Mouse (Mus musculus) neural tube, embryonic 13.5 days (tissue): ENCODE data around the gene Tmem79. TPM values are rescaled to one million over a fixed set of nuclear protein-coding genes. Genes with fewer than 3 reads are reported as not detected.
A peak's percentile ranks its signal among the peaks of the same experiment; 100 is the strongest.
"Not testable (repeated sequence)": the region's sequence is repeated elsewhere in the genome, so short reads cannot be mapped to it uniquely, and the experiment has no call there.

Experiments used
- ATAC-seq: fragments of 200-750 bp; cut with Nextera tagmentation; 2 replicates; pipeline ENCODE4 v1.8.0; 2017; ENCODE audit warnings: low read depth, mild to moderate bottlenecking, moderate TSS enrichment, moderate library complexity
- H3K27ac ChIP-seq: fragments of 300-500 bp; sonication (generic); replicated peaks from 2 replicates; pipeline ENCODE4 v1.5.1; 2015; ENCODE audit warnings: moderate library complexity, mild to moderate bottlenecking, inconsistent platforms
- H3K27me3 ChIP-seq: fragments of 300-500 bp; sonication (generic); 2 replicates; pipeline ENCODE4 v1.6.1; 2015; ENCODE audit warnings: mild to moderate bottlenecking, inconsistent platforms
- H3K36me3 ChIP-seq: fragments of 300-500 bp; sonication (generic); 2 replicates; pipeline ENCODE4 v1.6.1; 2015; ENCODE audit warnings: mild to moderate bottlenecking, inconsistent platforms
- H3K4me1 ChIP-seq: fragments of 300-500 bp; sonication (generic); replicated peaks from 2 replicates; pipeline ENCODE4 v1.6.1; 2015; ENCODE audit warnings: inconsistent platforms
- H3K4me2 ChIP-seq: fragments of 300-500 bp; sonication (generic); 2 replicates; pipeline ENCODE4 v1.6.1; 2015; ENCODE audit warnings: inconsistent platforms, mild to moderate bottlenecking, moderate library complexity
- H3K4me3 ChIP-seq: fragments of 300-500 bp; sonication (generic); 2 replicates; pipeline ENCODE4 v1.5.1; 2015; ENCODE audit warnings: mild to moderate bottlenecking, inconsistent platforms
- H3K9ac ChIP-seq: fragments of 300-500 bp; sonication (generic); 2 replicates; pipeline ENCODE4 v1.6.1; 2015; ENCODE audit warnings: moderate library complexity, mild to moderate bottlenecking, inconsistent platforms
- H3K9me3 ChIP-seq: fragments of 300-500 bp; sonication (generic); 2 replicates; pipeline ENCODE4 v1.6.1; 2016; ENCODE audit warnings: inconsistent platforms
- WGBS: fragments of 180-500 bp; shearing (Covaris S2); methylation state at CpG from one replicate; pipeline ENCODE4 v1.1.7; 2015; 5-methylcytosine and 5-hydroxymethylcytosine counted together
- polyA plus RNA-seq: library from polyadenylated mRNA; unstranded; fragments of >200 nt; fragmentation: Nextera tagmentation; extraction: Ambion mirVana; gene quantifications from 2 replicates; pipeline ENCODE4 v1.2.1, GENCODE M21; 2015

The Tmem79 gene
- polyA plus RNA-seq, 1 experiment from 2014 or later, result 1.5 TPM

GRCm38 (mm10) chr3:88296561-88297318, 39.2 kb downstream of the Tmem79 start, which contains the start of the genes Tsacc and Cct3:
Gene Tsacc, minus strand, starts transcription at chr3:88296999.
Gene Cct3, plus strand, starts transcription at chr3:88297116.
- Histone ChIP-seq H3K4me1 (peaks cover 28% of the 10 kb centered on the region), H3K9me3 (no peaks in the 10 kb centered on the region), H3K27ac (peak within 1 kb of the TSS; percentile 95), H3K4me3 (peak within 1 kb of the TSS; percentile 89), H3K4me2 (peak within 1 kb of the TSS; percentile 97), H3K27me3 (no peaks in the 10 kb centered on the region), H3K9ac (peak within 1 kb of the TSS; percentile 90), H3K36me3 (peaks cover 26% of the 10 kb centered on the region)
- ATAC-seq, result peak; percentile 99
- WGBS, result under 1% methylated on average over 44 of the region's 44 CpGs

- Histone ChIP-seq H3K27me3 (no peaks in the 10 kb centered on the region), H3K4me3 (peak overlapping the region; percentile 89), H3K27ac (peak overlapping the region; percentile 83), H3K9ac (peak overlapping the region; percentile 61), H3K4me2 (peak overlapping the region; percentile 62), H3K4me1 (peaks cover 28% of the 10 kb centered on the region), H3K9me3 (no peaks in the 10 kb centered on the region), H3K36me3 (peaks cover 20% of the 10 kb centered on the region)
- 2% methylated on average over 12 of the region's 12 CpGs for WGBS
- ATAC-seq, result peak; percentile 45
These were observed 39.8 kb downstream of the Tmem79 start for GRCm38 (mm10) chr3:88296110-88296560.

GRCm38 (mm10) chr3:88295272-88295671, 40.7 kb downstream of the Tmem79 start:
- not testable (repeated sequence) for H3K27ac ChIP-seq, H3K27me3 ChIP-seq, ATAC-seq, H3K9me3 ChIP-seq, H3K9ac ChIP-seq
- H3K4me2 ChIP-seq, result peak overlapping the region; percentile 62; the same call in 1 of the 2 replicates
- peaks cover 28% of the 10 kb centered on the region for H3K4me1 ChIP-seq
- 74% methylated on average over 1 of the region's 1 CpGs for WGBS
- peaks cover 11% of the 10 kb centered on the region for H3K36me3 ChIP-seq
- 0 out of 2 replicates have a peak overlapping the region, but pooled peaks have one; percentile 89 for H3K4me3 ChIP-seq

- H3K4me3 ChIP-seq, result no peak overlapping the region
- no peak overlapping the region for H3K4me2 ChIP-seq
- H3K36me3 ChIP-seq, result no peaks in the 10 kb centered on the region
- H3K9me3 ChIP-seq, result no peaks in the 10 kb centered on the region
- WGBS, result 44% methylated on average over 4 of the region's 4 CpGs
- H3K4me1 ChIP-seq, result peaks cover 7% of the 10 kb centered on the region; the same call in 1 of the 2 replicates
- H3K27ac ChIP-seq, result no peak overlapping the region
- no peaks in the 10 kb centered on the region for H3K27me3 ChIP-seq
- no peak for ATAC-seq
- no peak overlapping the region for H3K9ac ChIP-seq
These were observed 44.0 kb downstream of the Tmem79 start for GRCm38 (mm10) chr3:88291970-88292369.

- H3K9ac ChIP-seq, H3K36me3 ChIP-seq, H3K27ac ChIP-seq, H3K9me3 ChIP-seq, H3K4me1 ChIP-seq, ATAC-seq, H3K4me2 ChIP-seq, H3K27me3 ChIP-seq, H3K4me3 ChIP-seq: not testable (repeated sequence)
- WGBS, result 78% methylated on average over 8 of the region's 10 CpGs
These were observed 47.7 kb downstream of the Tmem79 start for GRCm38 (mm10) chr3:88288133-88288713.

- Histone ChIP-seq H3K4me3 (no peak within 1 kb of the TSS), H3K27ac (no peak within 1 kb of the TSS), H3K9me3 (no peaks in the 10 kb centered on the region), H3K9ac (no peak within 1 kb of the TSS), H3K27me3 (no peaks in the 10 kb centered on the region), H3K4me2 (no peak within 1 kb of the TSS), H3K4me1 (no peaks in the 10 kb centered on the region), H3K36me3 (no peaks in the 10 kb centered on the region)
- ATAC-seq, result no peak
- 96% methylated on average over 4 of the region's 4 CpGs for WGBS
These were observed 48.8 kb downstream of the Tmem79 start, which contains the start of gene Gm38392 for GRCm38 (mm10) chr3:88287110-88287509. Gene Gm38392, minus strand, starts transcription at chr3:88287210.

GRCm38 (mm10) chr3:88285565-88285895, 50.4 kb downstream of the Tmem79 start:
- H3K9me3 ChIP-seq, H3K27ac ChIP-seq, H3K9ac ChIP-seq, H3K27me3 ChIP-seq, ATAC-seq, H3K4me2 ChIP-seq, H3K36me3 ChIP-seq, H3K4me1 ChIP-seq, H3K4me3 ChIP-seq: not testable (repeated sequence)
- WGBS, result 50% methylated on average over 2 of the region's 2 CpGs

GRCm38 (mm10) chr3:88284815-88285564, 51.0 kb downstream of the Tmem79 start:
- H3K4me1 ChIP-seq, H3K9ac ChIP-seq, H3K27ac ChIP-seq, H3K27me3 ChIP-seq, ATAC-seq, H3K4me2 ChIP-seq, H3K9me3 ChIP-seq, H3K36me3 ChIP-seq, H3K4me3 ChIP-seq: not testable (repeated sequence)
- 96% methylated on average over 14 of the region's 14 CpGs for whole genome bisulfite sequencing

- not testable (repeated sequence) for H3K9ac ChIP-seq, H3K4me2 ChIP-seq, H3K9me3 ChIP-seq, H3K27me3 ChIP-seq, ATAC-seq, H3K27ac ChIP-seq, H3K4me1 ChIP-seq, H3K4me3 ChIP-seq, H3K36me3 ChIP-seq
- WGBS, result 63% methylated on average over 11 of the region's 11 CpGs
These were observed 54.6 kb downstream of the Tmem79 start for GRCm38 (mm10) chr3:88281141-88281916.

GRCm38 (mm10) chr3:88280035-88280434, 55.9 kb downstream of the Tmem79 start:
- Histone ChIP-seq H3K9ac (no peak overlapping the region), H3K36me3 (no peaks in the 10 kb centered on the region), H3K9me3 (no peaks in the 10 kb centered on the region), H3K4me3 (no peak overlapping the region), H3K4me1 (no peaks in the 10 kb centered on the region), H3K27me3 (no peaks in the 10 kb centered on the region), H3K27ac (no peak overlapping the region), H3K4me2 (no peak overlapping the region)
- whole genome bisulfite sequencing, result 89% methylated on average over 2 of the region's 2 CpGs
- no peak for ATAC-seq
